Mouse (Mus musculus): ENCODE measurements around the gene Nudt2. TPM values are rescaled to one million over a fixed set of nuclear protein-coding genes. Genes with fewer than 3 reads are reported as not detected.

Nudt2 gene
- total and polyA plus RNA-seq, 3 experiments, result 27.5 to 30.8 (median 28.9) TPM

GRCm38 (mm10) chr4:41523839-41524238, 58.9 kb downstream of the Nudt2 start:
- no peak for DNase-seq
- H3K27ac ChIP-seq, result no peak overlapping the region
- peaks cover 3% of the 10 kb centered on the region for H3K4me1 ChIP-seq (ENCODE audit: control insufficient read depth, insufficient read depth, low read length)
- 51% methylated on average over 7 of the region's 7 CpGs for WGBS
- H3K9ac ChIP-seq (ENCODE audit: low read depth, low read length), result no peak overlapping the region
- H3K27me3 ChIP-seq (ENCODE audit: control insufficient read depth, insufficient read depth, low read length), result no peaks in the 10 kb centered on the region
- H3K4me3 ChIP-seq, result no peak overlapping the region
- intact Hi-C loops (cut with DNase I), result loop anchor here (1.0 kb wide), 1 partner anchor 89 kb away; no protein-coding TSS in a partner anchor
- no peaks in the 10 kb centered on the region for H3K36me3 ChIP-seq (ENCODE audit: control insufficient read depth, insufficient read depth, low read length)
- TF ChIP-seq POLR2A (IDR thresholded peaks at IDR 0.05; ENCODE audit: insufficient read depth, low read depth, low read length), result no peak
- TF ChIP-seq CTCF (IDR thresholded peaks at IDR 0.05), result no peak
- TF ChIP-seq EP300 (IDR thresholded peaks at IDR 0.05; ENCODE audit: insufficient read depth, low read depth, low read length), result no peak
- no peaks in the 10 kb centered on the region for H3K79me2 ChIP-seq (replicated peaks; ENCODE audit: control insufficient read depth, insufficient read depth, low read length)

- no peak overlapping the region for H3K27ac ChIP-seq
- H3K27me3 ChIP-seq (ENCODE audit: control insufficient read depth, insufficient read depth, low read length), result no peaks in the 10 kb centered on the region
- no peak overlapping the region for H3K4me3 ChIP-seq
- WGBS, result 75% methylated on average over 9 of the region's 9 CpGs
- no peak overlapping the region for H3K9ac ChIP-seq (ENCODE audit: low read depth, low read length)
- H3K36me3 ChIP-seq (ENCODE audit: control insufficient read depth, insufficient read depth, low read length), result no peaks in the 10 kb centered on the region
- TF ChIP-seq CTCF (IDR thresholded peaks at IDR 0.05) (no peak), EP300 (IDR thresholded peaks at IDR 0.05; ENCODE audit: insufficient read depth, low read depth, low read length) (no peak), POLR2A (IDR thresholded peaks at IDR 0.05; ENCODE audit: insufficient read depth, low read depth, low read length) (no peak)
- H3K79me2 ChIP-seq (replicated peaks; ENCODE audit: control insufficient read depth, insufficient read depth, low read length), result no peaks in the 10 kb centered on the region
- intact Hi-C loops (cut with DNase I), result no loop called here
- H3K4me1 ChIP-seq (ENCODE audit: control insufficient read depth, insufficient read depth, low read length), result peaks cover 5% of the 10 kb centered on the region
- DNase-seq, result no peak
Measured at GRCm38 (mm10) chr4:41524829-41525228, 59.9 kb downstream of the Nudt2 start.

- peaks cover 5% of the 10 kb centered on the region for H3K4me1 ChIP-seq (ENCODE audit: control insufficient read depth, insufficient read depth, low read length)
- no peak overlapping the region for H3K27ac ChIP-seq
- DNase-seq, result no peak
- 77% methylated on average over 7 of the region's 7 CpGs for WGBS
- no peak overlapping the region for H3K9ac ChIP-seq (ENCODE audit: low read depth, low read length)
- no peak overlapping the region for H3K4me3 ChIP-seq
- no peaks in the 10 kb centered on the region for H3K79me2 ChIP-seq (replicated peaks; ENCODE audit: control insufficient read depth, insufficient read depth, low read length)
- intact Hi-C loops (cut with DNase I), result no loop called here
- H3K27me3 ChIP-seq (ENCODE audit: control insufficient read depth, insufficient read depth, low read length), result no peaks in the 10 kb centered on the region
- no peaks in the 10 kb centered on the region for H3K36me3 ChIP-seq (ENCODE audit: control insufficient read depth, insufficient read depth, low read length)
- TF ChIP-seq POLR2A (IDR thresholded peaks at IDR 0.05; ENCODE audit: insufficient read depth, low read depth, low read length) (no peak), CTCF (IDR thresholded peaks at IDR 0.05) (no peak), EP300 (IDR thresholded peaks at IDR 0.05; ENCODE audit: insufficient read depth, low read depth, low read length) (no peak)
Measured at GRCm38 (mm10) chr4:41526553-41526952, 61.6 kb downstream of the Nudt2 start.

GRCm38 (mm10) chr4:41527076-41527475, 62.1 kb downstream of the Nudt2 start:
- Histone ChIP-seq H3K4me1 (ENCODE audit: control insufficient read depth, insufficient read depth, low read length) (peaks cover 5% of the 10 kb centered on the region), H3K36me3 (ENCODE audit: control insufficient read depth, insufficient read depth, low read length) (no peaks in the 10 kb centered on the region), H3K4me3 (no peak overlapping the region), H3K79me2 (replicated peaks; ENCODE audit: control insufficient read depth, insufficient read depth, low read length) (no peaks in the 10 kb centered on the region), H3K9ac (ENCODE audit: low read depth, low read length) (no peak overlapping the region), H3K27me3 (ENCODE audit: control insufficient read depth, insufficient read depth, low read length) (no peaks in the 10 kb centered on the region), H3K27ac (no peak overlapping the region)
- intact Hi-C loops (cut with DNase I), result no loop called here
- DNase-seq, result no peak
- TF ChIP-seq POLR2A (IDR thresholded peaks at IDR 0.05; ENCODE audit: insufficient read depth, low read depth, low read length), result no peak
- no peak for TF ChIP-seq EP300 (IDR thresholded peaks at IDR 0.05; ENCODE audit: insufficient read depth, low read depth, low read length)
- no peak for TF ChIP-seq CTCF (IDR thresholded peaks at IDR 0.05)
- WGBS, result 68% methylated on average over 13 of the region's 13 CpGs

DNA sequence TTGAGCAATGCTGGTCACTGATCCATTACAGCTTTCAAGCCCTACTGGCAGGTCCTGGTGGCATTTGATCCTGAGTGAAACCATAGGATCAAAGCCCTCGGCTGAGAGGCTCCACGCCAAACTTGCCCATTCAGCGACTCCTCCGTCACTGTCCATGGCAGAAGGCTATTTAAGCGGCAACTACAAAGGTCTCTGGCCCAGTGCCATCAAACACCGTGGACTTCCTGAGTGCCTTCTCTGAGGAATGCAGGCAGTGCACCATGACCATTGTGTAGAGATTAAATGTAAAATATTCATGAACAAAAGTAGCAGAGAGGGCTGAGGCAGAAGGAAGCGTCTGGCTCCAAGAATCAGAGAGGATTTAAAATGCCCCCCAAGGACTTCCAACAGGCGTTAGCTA, 63.0 kb downstream of the Nudt2 start:
- TF ChIP-seq EP300 (IDR thresholded peaks at IDR 0.05; ENCODE audit: insufficient read depth, low read depth, low read length), result no peak
- TF ChIP-seq CTCF (IDR thresholded peaks at IDR 0.05), result no peak
- TF ChIP-seq POLR2A (IDR thresholded peaks at IDR 0.05; ENCODE audit: insufficient read depth, low read depth, low read length), result no peak
- no peak overlapping the region for H3K27ac ChIP-seq
- 29% methylated on average over 8 of the region's 8 CpGs for WGBS
- peaks cover 5% of the 10 kb centered on the region for H3K4me1 ChIP-seq (ENCODE audit: control insufficient read depth, insufficient read depth, low read length)
- no peaks in the 10 kb centered on the region for H3K36me3 ChIP-seq (ENCODE audit: control insufficient read depth, insufficient read depth, low read length)
- peak in 1 of 2 experiments; percentile 16 for DNase-seq
- H3K27me3 ChIP-seq (ENCODE audit: control insufficient read depth, insufficient read depth, low read length), result no peaks in the 10 kb centered on the region
- H3K9ac ChIP-seq (ENCODE audit: low read depth, low read length), result no peak overlapping the region
- no peaks in the 10 kb centered on the region for H3K79me2 ChIP-seq (replicated peaks; ENCODE audit: control insufficient read depth, insufficient read depth, low read length)
- intact Hi-C loops (cut with DNase I), result no loop called here
- no peak overlapping the region for H3K4me3 ChIP-seq

Other genes with a start within 250 kb of the Nudt2 start
- gene Ubap2, start 190.0 kb upstream of the Nudt2 start, total RNA-seq (2021), result 10 to 100 TPM; 50.3 to 57.4 TPM
- 34.0 and 44.5 TPM in 2 replicates for gene Ubap2, start 190.0 kb upstream of the Nudt2 start, polyA plus RNA-seq (2012; rRNA removed)
- gene Dcaf12, start 150.3 kb upstream of the Nudt2 start, total RNA-seq (2021), result 10 to 100 TPM; 31.5 to 57.9 TPM
- gene Dcaf12, start 150.3 kb upstream of the Nudt2 start, polyA plus RNA-seq (2012; rRNA removed), result 26.5 and 32.4 TPM in 2 replicates
- 10 to 100 TPM; 37.3 to 43.7 TPM for gene Ubap1, start 116.2 kb upstream of the Nudt2 start, total RNA-seq (2021)
- gene Ubap1, start 116.2 kb upstream of the Nudt2 start, polyA plus RNA-seq (2012; rRNA removed), result 21.8 and 37.1 TPM in 2 replicates
- under 1 TPM; 0.10 to 0.70 TPM for gene Kif24, start 264 bp upstream of the Nudt2 start, total RNA-seq (2021)
- gene Kif24, start 264 bp upstream of the Nudt2 start, polyA plus RNA-seq (2012; rRNA removed), result 0.29 and 0.41 TPM in 2 replicates
- 10 to 100 TPM; 11.6 to 12.0 TPM for gene AI464131, start 37.9 kb downstream of the Nudt2 start, total RNA-seq (2021)
- gene AI464131, start 37.9 kb downstream of the Nudt2 start, polyA plus RNA-seq (2012; rRNA removed), result 7.6 and 11.0 TPM in 2 replicates
- not detected for gene 1110017D15Rik, start 52.2 kb downstream of the Nudt2 start, total RNA-seq (2021)
- 0.94 and 3.2 TPM in 2 replicates for gene 1110017D15Rik, start 52.2 kb downstream of the Nudt2 start, polyA plus RNA-seq (2012; rRNA removed)
- 10 to 100 TPM; 13.4 to 14.4 TPM for gene Fam219a, start 104.4 kb downstream of the Nudt2 start, total RNA-seq (2021)
- gene Fam219a, start 104.4 kb downstream of the Nudt2 start, polyA plus RNA-seq (2012; rRNA removed), result 15.8 and 18.4 TPM in 2 replicates
- 1 to 10 TPM in 1 of 2 experiments, under 1 TPM in 1; 0.94 to 2.3 TPM for gene Dnaic1, start 104.6 kb downstream of the Nudt2 start, total RNA-seq (2021)
- 7.3 and 8.6 TPM in 2 replicates for gene Dnaic1, start 104.6 kb downstream of the Nudt2 start, polyA plus RNA-seq (2012; rRNA removed)
- 1 to 10 TPM; 8.1 to 8.3 TPM for gene Enho, start 175.2 kb downstream of the Nudt2 start, total RNA-seq (2021)
- gene Enho, start 175.2 kb downstream of the Nudt2 start, polyA plus RNA-seq (2012; rRNA removed), result 20.4 and 22.3 TPM in 2 replicates
- gene Cntfr, start 231.9 kb downstream of the Nudt2 start, total RNA-seq (2021), result 1 to 10 TPM; 4.1 to 5.4 TPM
- 8.5 and 11.4 TPM in 2 replicates for gene Cntfr, start 231.9 kb downstream of the Nudt2 start, polyA plus RNA-seq (2012; rRNA removed)
- gene Il11ra1, start 234.8 kb downstream of the Nudt2 start, total RNA-seq (2021), result 10 to 100 TPM; 88.2 to 99.3 TPM
- 79.9 and 108 TPM in 2 replicates for gene Il11ra1, start 234.8 kb downstream of the Nudt2 start, polyA plus RNA-seq (2012; rRNA removed)
- 10 to 100 TPM; 30.1 to 32.3 TPM for gene Rpp25l, start 248.4 kb downstream of the Nudt2 start, total RNA-seq (2021)
- 33.2 and 33.8 TPM in 2 replicates for gene Rpp25l, start 248.4 kb downstream of the Nudt2 start, polyA plus RNA-seq (2012; rRNA removed)